Mouse (Mus musculus): ENCODE results near the gene Upp2. TPM values are rescaled to one million over a fixed set of nuclear protein-coding genes. Genes with fewer than 3 reads are reported as not detected.

The Upp2 gene
- 3.0 and 5.3 TPM in 2 replicates for polyA plus RNA-seq (2016; fragmentation: Nextera tagmentation; extraction: Ambion mirVana)

- WGBS = under 1% methylated on average over 63 of the region's 80 CpGs
- peak; percentile 87 for DNase-seq (ENCODE audit: low spot score)
- Histone ChIP-seq H3K27ac (replicated peaks) (peak within 1 kb of the TSS; percentile 97), H3K4me1 (peaks cover 57% of the 10 kb centered on the region), H3K4me3 (peak within 1 kb of the TSS; percentile 92), H3K27me3 (ENCODE audit: low read depth, poor library complexity, severe bottlenecking) (no peaks in the 10 kb centered on the region), H3K9me3 (replicated peaks) (no peaks in the 10 kb centered on the region), H3K36me3 (no peaks in the 10 kb centered on the region)
These were observed at the start of gene Upp2, which contains the start of gene Acvr1 for GRCm38 (mm10) chr2:58567066-58567810. Gene Upp2 (plus strand): TSS chr2:58567298. Gene Acvr1 (minus strand): TSS chr2:58567157.

GRCm38 (mm10) chr2:58518517-58518916 is 48.6 kb upstream of the Upp2 start:
- no peaks in the 10 kb centered on the region for H3K27me3 ChIP-seq (ENCODE audit: low read depth, poor library complexity, severe bottlenecking)
- H3K4me3 ChIP-seq = no peak overlapping the region
- no peaks in the 10 kb centered on the region for H3K9me3 ChIP-seq (replicated peaks)
- WGBS = 82% methylated on average over 1 of the region's 1 CpGs
- H3K4me1 ChIP-seq = peaks cover 10% of the 10 kb centered on the region
- no peak for DNase-seq (ENCODE audit: low spot score)
- no peaks in the 10 kb centered on the region for H3K36me3 ChIP-seq
- H3K27ac ChIP-seq (replicated peaks) = no peak overlapping the region

GRCm38 (mm10) chr2:58520727-58521126 is 46.4 kb upstream of the Upp2 start:
- Histone ChIP-seq H3K4me3 (no peak overlapping the region), H3K4me1 (peaks cover 10% of the 10 kb centered on the region), H3K36me3 (no peaks in the 10 kb centered on the region), H3K27ac (replicated peaks) (no peak overlapping the region), H3K9me3 (replicated peaks) (no peaks in the 10 kb centered on the region), H3K27me3 (ENCODE audit: low read depth, poor library complexity, severe bottlenecking) (no peaks in the 10 kb centered on the region)
- WGBS = 96% methylated on average over 9 of the region's 9 CpGs
- DNase-seq (ENCODE audit: low spot score) = no peak

- no peak overlapping the region for H3K27ac ChIP-seq (replicated peaks)
- H3K36me3 ChIP-seq = no peaks in the 10 kb centered on the region
- peaks cover 5% of the 10 kb centered on the region for H3K4me1 ChIP-seq
- H3K9me3 ChIP-seq (replicated peaks) = no peaks in the 10 kb centered on the region
- H3K4me3 ChIP-seq = no peak overlapping the region
- 92% methylated on average over 6 of the region's 6 CpGs for WGBS
- no peaks in the 10 kb centered on the region for H3K27me3 ChIP-seq (ENCODE audit: low read depth, poor library complexity, severe bottlenecking)
- no peak for DNase-seq (ENCODE audit: low spot score)
These were observed 45.5 kb upstream of the Upp2 start for GRCm38 (mm10) chr2:58521621-58522020.

- WGBS = 81% methylated on average over 12 of the region's 12 CpGs
- Histone ChIP-seq H3K27ac (replicated peaks) (no peak overlapping the region), H3K27me3 (ENCODE audit: low read depth, poor library complexity, severe bottlenecking) (no peaks in the 10 kb centered on the region), H3K36me3 (no peaks in the 10 kb centered on the region), H3K9me3 (replicated peaks) (no peaks in the 10 kb centered on the region), H3K4me3 (no peak overlapping the region), H3K4me1 (peaks cover 9% of the 10 kb centered on the region)
- DNase-seq (ENCODE audit: low spot score) = no peak
These were observed 44.0 kb upstream of the Upp2 start for GRCm38 (mm10) chr2:58523097-58523496.

GRCm38 (mm10) chr2:58523894-58524293 is 43.2 kb upstream of the Upp2 start:
- Histone ChIP-seq H3K4me3 (no peak overlapping the region), H3K9me3 (replicated peaks) (no peaks in the 10 kb centered on the region), H3K27me3 (ENCODE audit: low read depth, poor library complexity, severe bottlenecking) (no peaks in the 10 kb centered on the region), H3K4me1 (peaks cover 14% of the 10 kb centered on the region), H3K27ac (replicated peaks) (no peak overlapping the region), H3K36me3 (no peaks in the 10 kb centered on the region)
- no peak for DNase-seq (ENCODE audit: low spot score)
- WGBS = 93% methylated on average over 5 of the region's 5 CpGs

GRCm38 (mm10) chr2:58524356-58524755 is 42.7 kb upstream of the Upp2 start:
- H3K27ac ChIP-seq (replicated peaks) = no peak overlapping the region
- no peaks in the 10 kb centered on the region for H3K27me3 ChIP-seq (ENCODE audit: low read depth, poor library complexity, severe bottlenecking)
- no peaks in the 10 kb centered on the region for H3K36me3 ChIP-seq
- H3K4me1 ChIP-seq = peaks cover 17% of the 10 kb centered on the region
- no peaks in the 10 kb centered on the region for H3K9me3 ChIP-seq (replicated peaks)
- H3K4me3 ChIP-seq = no peak overlapping the region
- WGBS = 94% methylated on average over 6 of the region's 6 CpGs
- no peak for DNase-seq (ENCODE audit: low spot score)

- H3K4me1 ChIP-seq = peaks cover 46% of the 10 kb centered on the region
- H3K27me3 ChIP-seq (ENCODE audit: low read depth, poor library complexity, severe bottlenecking) = no peaks in the 10 kb centered on the region
- H3K9me3 ChIP-seq (replicated peaks) = no peaks in the 10 kb centered on the region
- no peak for DNase-seq (ENCODE audit: low spot score)
- no peaks in the 10 kb centered on the region for H3K36me3 ChIP-seq
- 62% methylated on average over 3 of the region's 3 CpGs for WGBS
- H3K4me3 ChIP-seq = no peak overlapping the region
- H3K27ac ChIP-seq (replicated peaks) = no peak overlapping the region
These were observed 39.3 kb upstream of the Upp2 start for GRCm38 (mm10) chr2:58527786-58528185.

GRCm38 (mm10) chr2:58529384-58529783 is 37.7 kb upstream of the Upp2 start:
- no peak overlapping the region for H3K4me3 ChIP-seq
- 60% methylated on average over 5 of the region's 5 CpGs for WGBS
- H3K27me3 ChIP-seq (ENCODE audit: low read depth, poor library complexity, severe bottlenecking) = no peaks in the 10 kb centered on the region
- H3K36me3 ChIP-seq = no peaks in the 10 kb centered on the region
- H3K27ac ChIP-seq (replicated peaks) = no peak overlapping the region
- no peak for DNase-seq (ENCODE audit: low spot score)
- H3K4me1 ChIP-seq = peaks cover 62% of the 10 kb centered on the region
- H3K9me3 ChIP-seq (replicated peaks) = no peaks in the 10 kb centered on the region

- no peak overlapping the region for H3K4me3 ChIP-seq
- peaks cover 68% of the 10 kb centered on the region for H3K4me1 ChIP-seq
- no peaks in the 10 kb centered on the region for H3K36me3 ChIP-seq
- H3K27me3 ChIP-seq (ENCODE audit: low read depth, poor library complexity, severe bottlenecking) = no peaks in the 10 kb centered on the region
- peak overlapping the region; percentile 38; the same call in 1 of the 2 replicates for H3K27ac ChIP-seq (replicated peaks)
- H3K9me3 ChIP-seq (replicated peaks) = no peaks in the 10 kb centered on the region
- WGBS = 41% methylated on average over 7 of the region's 7 CpGs
- no peak for DNase-seq (ENCODE audit: low spot score)
These were observed 37.1 kb upstream of the Upp2 start for GRCm38 (mm10) chr2:58529860-58530440.

GRCm38 (mm10) chr2:58530521-58530920 is 36.6 kb upstream of the Upp2 start:
- 85% methylated on average over 4 of the region's 4 CpGs for WGBS
- Histone ChIP-seq H3K36me3 (no peaks in the 10 kb centered on the region), H3K9me3 (replicated peaks) (no peaks in the 10 kb centered on the region), H3K4me3 (no peak overlapping the region), H3K27me3 (ENCODE audit: low read depth, poor library complexity, severe bottlenecking) (no peaks in the 10 kb centered on the region), H3K4me1 (peaks cover 73% of the 10 kb centered on the region), H3K27ac (replicated peaks) (no peak overlapping the region)
- no peak for DNase-seq (ENCODE audit: low spot score)

- Histone ChIP-seq H3K4me1 (peaks cover 73% of the 10 kb centered on the region), H3K27ac (replicated peaks) (peak overlapping the region; percentile 72), H3K36me3 (peaks cover 10% of the 10 kb centered on the region; the same call in 1 of the 2 replicates), H3K4me3 (peak overlapping the region; percentile 35), H3K27me3 (ENCODE audit: low read depth, poor library complexity, severe bottlenecking) (no peaks in the 10 kb centered on the region), H3K9me3 (replicated peaks) (no peaks in the 10 kb centered on the region)
- DNase-seq (ENCODE audit: low spot score) = peak; percentile 76
- 20% methylated on average over 10 of the region's 10 CpGs for WGBS
These were observed 34.7 kb upstream of the Upp2 start for GRCm38 (mm10) chr2:58532260-58532850.

- no peaks in the 10 kb centered on the region for H3K27me3 ChIP-seq (ENCODE audit: low read depth, poor library complexity, severe bottlenecking)
- H3K27ac ChIP-seq (replicated peaks) = peak overlapping the region; percentile 58
- DNase-seq (ENCODE audit: low spot score) = peak; percentile 43
- peaks cover 67% of the 10 kb centered on the region for H3K4me1 ChIP-seq
- 24% methylated on average over 7 of the region's 7 CpGs for WGBS
- H3K4me3 ChIP-seq = no peak overlapping the region; the same call in 1 of the 2 replicates
- H3K36me3 ChIP-seq = peaks cover 14% of the 10 kb centered on the region; the same call in 1 of the 2 replicates
- no peaks in the 10 kb centered on the region for H3K9me3 ChIP-seq (replicated peaks)
These were observed 33.5 kb upstream of the Upp2 start for GRCm38 (mm10) chr2:58533521-58534001.
